Mouse (Mus musculus) regulatory T cell (primary cell): ENCODE data around the gene Cpne6.

Source experiments
- in situ Hi-C: fragments of 300-600 bp; cut with MboI, MseI; formaldehyde crosslinking; loops from one replicate; pipeline ENCODE4 v1.15.1; 2025; ENCODE audit warnings: high pct_unique_total_duplicates

Cpne6 gene

GRCm38 (mm10) chr14:55551794-55552193 lies 41.5 kb downstream of the Cpne6 start:
- in situ Hi-C loops, result no loop called here

GRCm38 (mm10) chr14:55554635-55555034 lies 44.4 kb downstream of the Cpne6 start:
- in situ Hi-C loops, result no loop called here

GRCm38 (mm10) chr14:55555788-55556187 lies 45.5 kb downstream of the Cpne6 start:
- in situ Hi-C loops, result no loop called here

GRCm38 (mm10) chr14:55557003-55557402 lies 46.8 kb downstream of the Cpne6 start:
- in situ Hi-C loops, result no loop called here

GRCm38 (mm10) chr14:55557587-55557986 lies 47.3 kb downstream of the Cpne6 start:
- in situ Hi-C loops, result no loop called here

GRCm38 (mm10) chr14:55558740-55559448 lies 48.6 kb downstream of the Cpne6 start:
- in situ Hi-C loops, result no loop called here

GRCm38 (mm10) chr14:55559799-55560201 lies 49.6 kb downstream of the Cpne6 start, which contains the start of gene Dcaf11:
Gene Dcaf11, plus strand, starts transcription at chr14:55560006.
- in situ Hi-C loops, result no loop called here

GRCm38 (mm10) chr14:55560202-55561073 lies 50.2 kb downstream of the Cpne6 start, which contains the start of gene A730061H03Rik:
Gene A730061H03Rik, minus strand, starts transcription at chr14:55560406.
- in situ Hi-C loops, result no loop called here

GRCm38 (mm10) chr14:55561860-55562259 lies 51.6 kb downstream of the Cpne6 start:
- in situ Hi-C loops, result no loop called here

GRCm38 (mm10) chr14:55563249-55563648 lies 53.0 kb downstream of the Cpne6 start:
- in situ Hi-C loops, result no loop called here

- in situ Hi-C loops, result no loop called here
These were observed 55.5 kb downstream of the Cpne6 start for GRCm38 (mm10) chr14:55565748-55566147.
